Mouse (Mus musculus) CH12.LX (cell line): ENCODE measurements around the gene Hfe2.

Source experiments
- CTCF ChIP-seq, 2 experiments: IDR thresholded peaks in 1 of 2; conservative IDR thresholded peaks in 1 of 2; 2 replicates each; pipeline ENCODE4 v1.5.1; 2011 to 2012; ENCODE audit warnings: low read depth in 2 of 2, low read length in 2 of 2, improper control_type of control experiment in 1 of 2, inconsistent platforms in 1 of 2, mild to moderate bottlenecking in 1 of 2, moderate library complexity in 1 of 2
- JUND ChIP-seq: conservative IDR thresholded peaks from 2 replicates; pipeline ENCODE4 v1.6.1; 2011; ENCODE audit warnings: low read depth, low read length, improper control_type of control experiment
- MEF2A ChIP-seq: IDR thresholded peaks from 2 replicates; pipeline ENCODE4 v1.6.1; 2014; ENCODE audit warnings: low read depth, mild to moderate bottlenecking, inconsistent platforms, low read length, improper control_type of control experiment, borderline replicate concordance
- POLR2A ChIP-seq: IDR thresholded peaks from 2 replicates; pipeline ENCODE4 v1.6.1; 2011; ENCODE audit warnings: low read depth, mild to moderate bottlenecking, improper control_type of control experiment, low read length
- USF1 ChIP-seq: IDR thresholded peaks from 2 replicates; pipeline ENCODE4 v1.6.1; 2014; ENCODE audit warnings: low read depth, mild to moderate bottlenecking, inconsistent platforms, low read length, improper control_type of control experiment
- ZNF384 ChIP-seq: IDR thresholded peaks from 2 replicates; pipeline ENCODE4 v1.6.1; 2012; ENCODE audit warnings: low read depth, low read length, improper control_type of control experiment, inconsistent platforms

GRCm38 (mm10) chr3:96559398-96559910, 34.5 kb downstream of the Hfe2 start:
- TF ChIP-seq CTCF (conservative IDR thresholded peaks at IDR 0.05 in 1 of 2, IDR thresholded peaks at IDR 0.05 in 1 of 2; ENCODE audit: low read depth in 2 of 2, low read length in 2 of 2), result no peak
- no peak for TF ChIP-seq USF1
- no peak for TF ChIP-seq POLR2A
- TF ChIP-seq ZNF384, result no peak
- no peak for TF ChIP-seq JUND
- TF ChIP-seq MEF2A, result 0 out of 2 replicates have a peak, but pooled peaks have one; percentile 5
